Mouse (Mus musculus) lung, postnatal 0 days (tissue): ENCODE data around the gene Sept5. TPM values are rescaled to one million over a fixed set of nuclear protein-coding genes. Genes with fewer than 3 reads are reported as not detected.

Experiments
- ATAC-seq: fragments of 200-750 bp; cut with Nextera tagmentation; 2 replicates; pipeline ENCODE4 v1.8.0; 2017; ENCODE audit warnings: moderate library complexity
- DNase-seq: peaks from one replicate; pipeline ENCODE4 v3.0.0-alpha.2; 2016; ENCODE audit warnings: low spot score
- H3K27ac ChIP-seq: fragments of 300-500 bp; sonication (generic); 2 replicates; pipeline ENCODE4 v1.5.1; 2014; ENCODE audit warnings: antibody characterized with exemption, mild to moderate bottlenecking, low read length, mixed read lengths
- H3K27me3 ChIP-seq: fragments of 300-500 bp; sonication (generic); replicated peaks from 2 replicates; pipeline ENCODE4 v1.6.1; 2014; ENCODE audit warnings: low read length, mixed read lengths; ENCODE audit not compliant: insufficient read depth
- H3K36me3 ChIP-seq: fragments of 300-500 bp; sonication (generic); 2 replicates; pipeline ENCODE4 v1.6.1; 2014; ENCODE audit warnings: low read length, mixed read lengths; ENCODE audit not compliant: insufficient read depth
- H3K4me1 ChIP-seq: fragments of 300-500 bp; sonication (generic); 2 replicates; pipeline ENCODE4 v1.6.1; 2014; ENCODE audit warnings: antibody characterized with exemption, low read depth, low read length, mixed read lengths; ENCODE audit not compliant: insufficient read depth
- H3K4me2 ChIP-seq: fragments of 300-500 bp; sonication (generic); replicated peaks from 2 replicates; pipeline ENCODE4 v1.6.1; 2014; ENCODE audit warnings: low read depth, mild to moderate bottlenecking, low read length, moderate library complexity, mixed read lengths
- H3K4me3 ChIP-seq: fragments of 300-500 bp; sonication (generic); 2 replicates; pipeline ENCODE4 v1.5.1; 2014; ENCODE audit warnings: low read depth, low read length
- H3K9ac ChIP-seq: fragments of 300-500 bp; sonication (generic); replicated peaks from 2 replicates; pipeline ENCODE4 v1.6.1; 2014; ENCODE audit warnings: low read depth, mild to moderate bottlenecking
- H3K9me3 ChIP-seq: fragments of 300-500 bp; sonication (generic); 2 replicates; pipeline ENCODE4 v1.6.1; 2016; ENCODE audit warnings: low read length, mixed read lengths
- CTCF ChIP-seq: IDR thresholded peaks from 2 replicates; pipeline ENCODE4 v1.5.1; 2016; ENCODE audit warnings: antibody characterized with exemption, mild to moderate bottlenecking
- EP300 ChIP-seq: IDR thresholded peaks from 2 replicates; pipeline ENCODE4 v1.6.1; 2016; ENCODE audit warnings: antibody characterized with exemption, mild to moderate bottlenecking, control low read depth
- WGBS: fragments of 180-500 bp; shearing (Covaris S2); extraction: QIAGEN DNeasy Blood & Tissue Kit; methylation state at CpG from one replicate; pipeline ENCODE4 v1.1.7; 2014; 5-methylcytosine and 5-hydroxymethylcytosine counted together
- polyA plus RNA-seq: library from polyadenylated mRNA; unstranded; fragments of >200 nt; fragmentation: Nextera tagmentation; extraction: Ambion mirVana; gene quantifications from 2 replicates; pipeline ENCODE4 v1.2.1, GENCODE M21; 2015

The Sept5 gene
- polyA plus RNA-seq, 1 experiment from 2014 or later: 8.5 TPM

DNA sequence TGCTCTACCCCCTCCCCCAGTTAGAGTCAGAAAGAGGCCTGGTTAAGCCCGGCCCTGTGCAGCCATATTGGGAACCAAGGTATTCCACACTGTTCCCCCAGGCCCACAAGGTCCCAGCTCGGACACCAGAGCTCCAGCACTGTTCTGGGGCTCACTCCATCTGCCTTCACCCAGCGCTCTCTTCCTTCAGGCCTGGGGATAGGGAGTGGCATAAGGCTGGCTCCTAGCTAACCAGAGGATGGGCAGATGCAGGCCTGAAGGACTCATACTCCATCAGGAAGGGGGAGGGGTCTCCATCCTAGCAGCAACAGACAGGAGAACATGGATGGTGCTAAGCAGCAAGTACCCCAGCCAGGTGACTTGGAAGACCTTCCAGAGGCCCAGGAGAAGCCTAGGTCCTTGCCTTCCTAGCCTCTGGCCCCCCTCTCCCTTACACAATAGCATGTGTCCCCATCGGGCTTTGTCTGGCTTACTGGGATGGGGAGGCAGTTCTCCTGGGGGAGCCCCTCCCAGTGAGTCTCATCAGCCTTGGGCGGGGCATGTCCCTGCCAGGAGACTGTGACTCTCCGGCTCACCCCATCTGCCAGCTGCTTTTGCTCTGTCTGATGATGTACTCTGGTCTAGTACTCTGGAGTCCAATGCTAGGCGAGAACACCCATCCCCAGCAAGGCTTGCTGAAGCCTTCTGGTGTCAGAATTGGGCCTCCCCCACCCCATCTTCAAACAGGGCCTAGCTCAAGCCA lies 1.4 kb downstream of the Sept5 start:
- Histone ChIP-seq H3K36me3 (no peaks in the 10 kb centered on the region), H3K4me1 (0 out of 2 replicates have a peak, but pooled peaks cover 5% of the 10 kb centered on the region), H3K27me3 (peaks cover 15% of the 10 kb centered on the region; the same call in 1 of the 2 replicates), H3K9ac (no peak overlapping the region), H3K27ac (no peak overlapping the region), H3K9me3 (no peaks in the 10 kb centered on the region), H3K4me3 (peak overlapping the region; percentile 62; the same call in 1 of the 2 replicates), H3K4me2 (peak overlapping the region; percentile 99)
- DNase-seq (no peak), ATAC-seq (no peak)
- 79% methylated on average over 7 of the region's 7 CpGs for WGBS
- TF ChIP-seq EP300 (no peak), CTCF (no peak)

DNA sequence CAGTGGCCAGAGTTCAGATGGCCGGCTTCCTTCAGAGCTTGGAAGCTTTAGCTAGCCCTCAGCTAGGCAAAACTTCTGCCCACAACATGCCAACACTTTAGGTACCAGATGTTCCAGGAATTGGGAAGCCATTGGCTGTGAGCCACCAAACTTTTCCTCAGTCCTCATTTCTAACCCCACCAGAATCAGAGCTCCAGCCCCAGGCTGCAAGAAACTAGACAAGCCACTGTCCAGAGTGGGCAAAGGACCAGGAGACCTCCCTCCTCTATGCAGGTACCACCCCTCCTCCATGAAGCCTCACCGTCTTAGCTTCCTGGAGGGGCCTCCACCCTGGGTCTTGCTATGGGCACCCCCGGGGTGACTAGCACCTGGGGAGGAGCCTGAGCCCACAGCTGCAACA lies 2.6 kb downstream of the Sept5 start:
- 0 out of 2 replicates have a peak, but pooled peaks cover 5% of the 10 kb centered on the region for H3K4me1 ChIP-seq
- peaks cover 25% of the 10 kb centered on the region for H3K27me3 ChIP-seq
- H3K9ac ChIP-seq: no peak overlapping the region
- TF ChIP-seq EP300 (no peak), CTCF (no peak)
- H3K4me3 ChIP-seq: no peak overlapping the region; the same call in 1 of the 2 replicates
- no peak for DNase-seq
- no peaks in the 10 kb centered on the region for H3K36me3 ChIP-seq
- ATAC-seq: no peak
- H3K27ac ChIP-seq: no peak overlapping the region
- no peaks in the 10 kb centered on the region for H3K9me3 ChIP-seq
- WGBS: 56% methylated on average over 3 of the region's 3 CpGs
- no peak overlapping the region for H3K4me2 ChIP-seq

DNA sequence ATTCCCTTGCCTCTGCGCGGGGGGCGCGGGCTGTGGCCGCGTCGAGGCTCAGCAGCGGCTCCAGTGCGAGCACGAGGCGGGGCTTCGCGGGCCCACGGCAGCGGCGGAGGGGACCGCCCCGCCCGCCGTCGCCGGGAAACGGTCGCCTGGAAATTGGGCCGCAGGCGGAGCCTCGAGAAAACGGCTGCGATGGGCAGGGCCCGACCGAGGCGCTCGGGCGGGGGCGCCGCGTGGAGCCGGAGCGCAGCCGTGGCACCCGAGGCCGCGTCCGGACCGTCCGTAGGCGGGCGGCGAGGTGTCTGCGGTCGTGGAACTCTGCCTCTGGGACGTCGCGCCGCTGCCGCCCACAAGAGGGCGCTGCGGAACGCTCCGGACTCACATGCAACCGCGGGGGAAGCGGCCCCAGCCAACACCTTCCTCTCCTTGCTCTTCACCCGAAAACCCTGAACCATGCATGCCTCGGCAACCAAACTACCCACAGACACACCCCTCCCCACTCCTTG lies 3.3 kb downstream of the Sept5 start, which contains the start of gene Gm49601:
Gene Gm49601, minus strand, starts transcription at position 52 of the 503 bp plus-strand sequence.
- TF ChIP-seq CTCF (peak; percentile 90), EP300 (no peak)
- Histone ChIP-seq H3K36me3 (no peaks in the 10 kb centered on the region), H3K9me3 (no peaks in the 10 kb centered on the region), H3K27me3 (peaks cover 32% of the 10 kb centered on the region), H3K4me3 (peak within 1 kb of the TSS; percentile 41), H3K4me1 (peaks cover 7% of the 10 kb centered on the region), H3K9ac (no peak within 1 kb of the TSS), H3K4me2 (peak within 1 kb of the TSS; percentile 76), H3K27ac (no peak within 1 kb of the TSS)
- ATAC-seq: peak; percentile 76
- under 1% methylated on average over 34 of the region's 65 CpGs for WGBS
- DNase-seq: peak; percentile 80

DNA sequence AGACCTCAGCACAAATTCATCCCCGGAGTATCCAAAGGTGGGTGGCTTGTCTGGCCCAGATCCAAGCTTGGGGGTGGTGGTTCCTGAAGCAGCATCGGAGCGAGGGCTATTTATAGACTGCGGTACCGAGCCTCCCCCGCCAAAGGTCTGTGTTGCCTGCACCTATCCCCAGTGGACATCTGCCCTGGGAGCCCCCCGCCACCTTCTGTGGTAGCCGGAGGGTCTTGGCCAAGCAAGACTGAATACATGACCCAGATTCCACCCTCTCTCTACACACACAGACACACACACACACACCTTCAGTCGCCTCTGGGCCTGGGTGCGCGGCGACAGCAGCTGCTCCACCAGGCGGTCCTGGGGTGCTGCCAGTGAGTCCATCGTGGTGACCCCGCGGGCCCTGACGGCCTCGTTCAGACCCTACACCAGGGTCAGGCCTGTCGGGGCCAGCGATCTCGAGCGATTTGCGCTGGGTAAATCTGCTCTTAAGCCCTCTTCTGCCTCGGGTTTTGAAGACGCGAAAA lies 3.9 kb downstream of the Sept5 start:
- ATAC-seq: 0 out of 2 replicates have a peak, but pooled peaks have one; percentile 2
- no peak for DNase-seq

DNA sequence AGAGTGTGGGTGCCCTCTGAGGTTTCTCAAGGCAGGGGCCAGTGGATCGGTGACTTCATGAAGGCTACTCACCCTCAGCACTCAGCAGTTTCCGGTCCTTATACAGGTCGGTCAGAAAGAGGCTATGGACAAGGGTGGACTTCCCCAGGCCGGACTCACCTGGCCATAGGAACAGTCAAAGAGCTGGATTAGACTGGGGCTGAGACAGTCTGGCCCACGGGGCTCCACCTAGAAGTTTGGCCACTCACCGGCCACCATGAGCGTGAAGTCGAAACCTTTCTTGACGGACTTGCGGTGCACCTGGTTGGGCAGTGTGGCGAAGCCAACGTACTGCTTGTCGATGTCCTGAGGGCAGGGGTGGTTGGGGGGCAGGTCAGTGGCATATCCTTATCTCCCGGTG lies 4.7 kb downstream of the Sept5 start:
- WGBS: 69% methylated on average over 14 of the region's 14 CpGs
- H3K27me3 ChIP-seq: peaks cover 45% of the 10 kb centered on the region

More for the DNA sequence above, 3.9 kb downstream of the Sept5 start:
- Histone ChIP-seq H3K27me3 (peaks cover 38% of the 10 kb centered on the region), H3K36me3 (no peaks in the 10 kb centered on the region), H3K4me2 (peak overlapping the region; percentile 76), H3K27ac (no peak overlapping the region), H3K9me3 (no peaks in the 10 kb centered on the region), H3K4me3 (peak overlapping the region; percentile 41), H3K9ac (no peak overlapping the region), H3K4me1 (peaks cover 12% of the 10 kb centered on the region)
- 21% methylated on average over 25 of the region's 26 CpGs for WGBS
- TF ChIP-seq CTCF: no peak
- no peak for TF ChIP-seq EP300

DNA sequence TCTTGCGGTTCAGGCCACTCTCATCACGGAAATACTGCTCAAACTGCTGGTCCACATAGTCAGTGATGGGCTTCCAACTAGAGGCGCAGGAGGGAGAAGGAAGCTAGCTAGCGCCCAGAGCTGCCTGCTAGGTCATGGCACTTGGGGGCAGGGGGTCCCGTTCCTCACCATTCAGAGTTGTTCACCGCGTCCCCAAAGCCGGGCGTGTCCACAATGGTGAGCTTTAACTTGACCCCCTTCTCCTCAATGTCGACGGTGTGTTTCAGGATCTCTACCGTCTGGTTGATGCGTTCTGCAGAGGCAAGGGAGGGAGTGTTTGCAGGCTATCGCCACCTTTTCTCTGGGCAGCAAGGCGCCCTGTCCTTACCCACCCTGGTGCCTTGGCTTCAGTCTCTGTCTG lies 5.1 kb downstream of the Sept5 start:
- no peak overlapping the region for H3K4me2 ChIP-seq
- no peak for DNase-seq
- H3K4me3 ChIP-seq: no peak overlapping the region
- no peak overlapping the region for H3K9ac ChIP-seq
- ATAC-seq: no peak
- H3K9me3 ChIP-seq: no peaks in the 10 kb centered on the region
- H3K4me1 ChIP-seq: peaks cover 14% of the 10 kb centered on the region
- WGBS: 65% methylated on average over 12 of the region's 15 CpGs
- TF ChIP-seq EP300 (no peak), CTCF (no peak)
- no peaks in the 10 kb centered on the region for H3K36me3 ChIP-seq
- H3K27me3 ChIP-seq: peaks cover 49% of the 10 kb centered on the region
- no peak overlapping the region for H3K27ac ChIP-seq

More for the DNA sequence above, 4.7 kb downstream of the Sept5 start:
- DNase-seq (no peak), ATAC-seq (no peak)
- Histone ChIP-seq H3K36me3 (no peaks in the 10 kb centered on the region), H3K9me3 (no peaks in the 10 kb centered on the region), H3K27ac (no peak overlapping the region), H3K4me3 (no peak overlapping the region), H3K4me1 (peaks cover 14% of the 10 kb centered on the region), H3K9ac (no peak overlapping the region), H3K4me2 (no peak overlapping the region)
- TF ChIP-seq EP300: no peak
